Comparison of ENCODE assay signal across 8 mouse cellular contexts in genomic region chr1:55131424-55132014, GRCm38 (mm10). TPM values are rescaled to one million over a fixed set of nuclear protein-coding genes. Genes with fewer than 3 reads are reported as not detected.
A peak's percentile ranks its signal among the peaks of the same experiment; 100 is the strongest.
DNase-seq lines count a peak whose midpoint lies in the region; ATAC-seq and TF ChIP-seq lines count a peak whose summit lies in the region.

No protein-coding gene starts in this region.

- TF ChIP-seq CTCF in liver, postnatal 0 days (IDR thresholded peaks at IDR 0.05; ENCODE audit: low read depth) = no peak

- H3K9me3 ChIP-seq in hindbrain, embryonic 10.5 days = no peaks in the 10 kb centered on the region
- no peaks in the 10 kb centered on the region for H3K9me3 ChIP-seq in liver, postnatal 0 days (ENCODE audit: low read length)

- H3K36me3 ChIP-seq in hindbrain, embryonic 10.5 days = peaks cover 23% of the 10 kb centered on the region
- peaks cover 8% of the 10 kb centered on the region; the same call in 1 of the 2 replicates for H3K36me3 ChIP-seq in liver, postnatal 0 days (replicated peaks; ENCODE audit: insufficient read depth, low read length)

- no peak; the same call in 1 of the 2 replicates for TF ChIP-seq EP300 in liver, postnatal 0 days (IDR thresholded peaks at IDR 0.05; ENCODE audit: low read depth)

- peak overlapping the region; percentile 91 for H3K9ac ChIP-seq in liver, postnatal 0 days (replicated peaks)

- no peaks in the 10 kb centered on the region for H3K27me3 ChIP-seq in hindbrain, embryonic 10.5 days (ENCODE audit: insufficient read depth, poor library complexity, severe bottlenecking)
- H3K27me3 ChIP-seq in liver, postnatal 0 days (ENCODE audit: insufficient read depth, low read length) = no peaks in the 10 kb centered on the region

- peaks cover 3% of the 10 kb centered on the region; the same call in 1 of the 2 replicates for H3K4me1 ChIP-seq in brown adipose tissue, adult 24 weeks (ENCODE audit: control insufficient read depth, insufficient read depth, insufficient read length, low read length)
- peaks cover 26% of the 10 kb centered on the region for H3K4me1 ChIP-seq in hindbrain, embryonic 10.5 days (replicated peaks)
- H3K4me1 ChIP-seq in liver, postnatal 0 days (ENCODE audit: insufficient read depth) = peaks cover 16% of the 10 kb centered on the region

- ATAC-seq in liver, postnatal 0 days = peak; percentile 72
- peak; percentile 31; the same call in 1 of the 2 replicates for ATAC-seq in neutrophil, adult 5-6 weeks (ENCODE audit: extremely low read depth, insufficient number of reproducible peaks, low FRiP score, poor library complexity, severe bottlenecking)

- H3K27ac ChIP-seq in brown adipose tissue, adult 24 weeks (replicated peaks; ENCODE audit: low read depth, low read length) = peak overlapping the region; percentile 95
- H3K27ac ChIP-seq in hindbrain, embryonic 10.5 days = peak overlapping the region; percentile 99
- H3K27ac ChIP-seq in liver, postnatal 0 days (ENCODE audit: low read depth) = peak overlapping the region; percentile 97

- under 1% methylated on average over 46 of the region's 47 CpGs for WGBS in hindbrain, embryonic 10.5 days
- WGBS in liver, postnatal 0 days (ENCODE audit: insufficient replicate concordance) = under 1% methylated on average over 44 of the region's 47 CpGs

- peak overlapping the region; percentile 82 for H3K4me2 ChIP-seq in liver, postnatal 0 days (ENCODE audit: low read depth, low read length)

- DNase-seq in embryo, embryonic 10 days (ENCODE audit: low spot score) = peak; percentile 59
- no peak for DNase-seq in embryo, embryonic 9.5 days (ENCODE audit: extremely low spot score)
- DNase-seq in 3T3-L1 (ENCODE audit: low read depth, low spot score) = peak; percentile 57
- no peak for DNase-seq in hindbrain, embryonic 10.5 days (ENCODE audit: low spot score)
- DNase-seq in liver, postnatal 0 days = peak; percentile 76
- no peak for DNase-seq in left cerebral cortex, adult 11 months (ENCODE audit: low spot score)

- H3K4me3 ChIP-seq in brown adipose tissue, adult 24 weeks (ENCODE audit: insufficient read depth, low read depth, low read length) = peak overlapping the region; percentile 96
- H3K4me3 ChIP-seq in hindbrain, embryonic 10.5 days = peak overlapping the region; percentile 89
- H3K4me3 ChIP-seq in liver, postnatal 0 days (ENCODE audit: low read depth, low read length) = peak overlapping the region; percentile 89

RNA-seq across cellular contexts. Expression of gene Mob4, which starts 0.5 kb away (rescaled TPM):
- polyA plus RNA-seq in brown adipose tissue, adult 24 weeks (2012; ENCODE audit: insufficient read depth, insufficient read length, missing spikeins) = 55.4 and 55.8 TPM in 2 replicates
- polyA plus RNA-seq in hindbrain, embryonic 10.5 days (2016; fragmentation: Nextera tagmentation; extraction: Ambion mirVana) = 117 and 138 TPM in 2 replicates
- 40.1 and 42.2 TPM in 2 replicates for polyA plus RNA-seq in liver, postnatal 0 days (2015; fragmentation: Nextera tagmentation; extraction: Ambion mirVana)
- total RNA-seq in neutrophil, adult 5-6 weeks (2017) = 60.0 and 85.0 TPM in 2 replicates

RNA-seq across cellular contexts. Expression of gene Hspd1, which starts 43.5 kb away (rescaled TPM):
- polyA plus RNA-seq in brown adipose tissue, adult 24 weeks (2012; ENCODE audit: insufficient read depth, insufficient read length, missing spikeins) = 567 and 689 TPM in 2 replicates
- 325 and 525 TPM in 2 replicates for polyA plus RNA-seq in hindbrain, embryonic 10.5 days (2016; fragmentation: Nextera tagmentation; extraction: Ambion mirVana)
- 288 and 295 TPM in 2 replicates for polyA plus RNA-seq in liver, postnatal 0 days (2015; fragmentation: Nextera tagmentation; extraction: Ambion mirVana)
- total RNA-seq in neutrophil, adult 5-6 weeks (2017) = 84.0 and 84.4 TPM in 2 replicates

RNA-seq across cellular contexts. Expression of gene Hspe1, which starts 43.6 kb away (rescaled TPM):
- 681 and 735 TPM in 2 replicates for polyA plus RNA-seq in brown adipose tissue, adult 24 weeks (2012; ENCODE audit: insufficient read depth, insufficient read length, missing spikeins)
- 452 and 562 TPM in 2 replicates for polyA plus RNA-seq in hindbrain, embryonic 10.5 days (2016; fragmentation: Nextera tagmentation; extraction: Ambion mirVana)
- 513 and 558 TPM in 2 replicates for polyA plus RNA-seq in liver, postnatal 0 days (2015; fragmentation: Nextera tagmentation; extraction: Ambion mirVana)
- total RNA-seq in neutrophil, adult 5-6 weeks (2017) = 77.7 and 94.0 TPM in 2 replicates

Comparison
In these comparisons a context has a peak if more than half of its experiments do, and no peak if none do; other contexts are left out.
1. DNase-seq: peak in embryo, embryonic 10 days (single experiment), 3T3-L1 (single experiment) and liver, postnatal 0 days (single experiment); none in embryo, embryonic 9.5 days (single experiment), hindbrain, embryonic 10.5 days (single experiment) and left cerebral cortex, adult 11 months (single experiment).
2. Peak in every context shown above with its lines, with median percentiles within 50 percentile points of each other: H3K27ac ChIP-seq and H3K4me3 ChIP-seq.